Mouse (Mus musculus): ENCODE measurements around the gene Syna.

- TF ChIP-seq CTCF (conservative IDR thresholded peaks at IDR 0.05; ENCODE audit: low read length) (no peak), NANOG (IDR thresholded peaks at IDR 0.05; ENCODE audit: borderline replicate concordance, low read length) (no peak)
These were observed 31.5 kb downstream of the Syna start for GRCm38 (mm10) chr5:134528488-134528887.

Measured in E14TG2a.4 (cell line).